Mouse (Mus musculus) granulocyte monocyte progenitor cell, adult 5-6 weeks (primary cell): ENCODE results near the gene Ankra2. TPM values are rescaled to one million over a fixed set of nuclear protein-coding genes. Genes with fewer than 3 reads are reported as not detected.

ENCODE experiments used
- total RNA-seq, 2 experiments: library from RNA; stranded (forward) in 1 of 2; stranded (reverse) in 1 of 2; fragments of 200-712, 200-1000 nt in 1 of 2; fragments of >200 nt in 1 of 2; fragmentation: Nextera tagmentation in 1 of 2; gene quantifications; 2 replicates each; pipeline ENCODE4 v1.2.3; 2014 to 2017

Gene Ankra2
- total RNA-seq, 2 experiments from 2014 or later = 9.8 to 20.8 TPM

Other genes starting within 250 kb of the Ankra2 start
- 0.88 and 2.5 TPM in 2 replicates for gene Arhgef28, start 56.6 kb upstream of the Ankra2 start, total RNA-seq (2014; fragmentation: Nextera tagmentation)
- 2.9 and 4.4 TPM in 2 replicates for gene Arhgef28, start 56.6 kb upstream of the Ankra2 start, total RNA-seq (2017)
- 24.9 and 26.4 TPM in 2 replicates for gene Utp15, start within 50 bp of the Ankra2 start, total RNA-seq (2014; fragmentation: Nextera tagmentation)
- gene Utp15, start within 50 bp of the Ankra2 start, total RNA-seq (2017) = 47.6 and 53.0 TPM in 2 replicates
- not detected in 2 replicates for gene Gm21976, start 16.8 kb downstream of the Ankra2 start, total RNA-seq (2014; fragmentation: Nextera tagmentation)
- gene Gm21976, start 16.8 kb downstream of the Ankra2 start, total RNA-seq (2017) = not detected in 2 replicates
- gene Btf3, start 53.9 kb downstream of the Ankra2 start, total RNA-seq (2014; fragmentation: Nextera tagmentation) = 959 and 1,109 TPM in 2 replicates
- gene Btf3, start 53.9 kb downstream of the Ankra2 start, total RNA-seq (2017) = 1,746 and 2,150 TPM in 2 replicates
- gene Foxd1, start 91.2 kb downstream of the Ankra2 start, total RNA-seq (2014; fragmentation: Nextera tagmentation) = not detected in 2 replicates
- gene Foxd1, start 91.2 kb downstream of the Ankra2 start, total RNA-seq (2017) = not detected in 2 replicates
- 2.2 and 5.0 TPM in 2 replicates for gene Gm10320, start 228.9 kb downstream of the Ankra2 start, total RNA-seq (2014; fragmentation: Nextera tagmentation)
- gene Gm10320, start 228.9 kb downstream of the Ankra2 start, total RNA-seq (2017) = 2.2 and 3.5 TPM in 2 replicates